Mouse (Mus musculus) brain, embryonic 18.5 days (tissue): ENCODE results near the gene 4930467E23Rik.
"Not testable (repeated sequence)": the region's sequence is repeated elsewhere in the genome, so short reads cannot be mapped to it uniquely, and the experiment has no call there.

Experiments
- DNase-seq: peaks from one replicate; pipeline ENCODE4 v3.0.0-alpha.2; 2012; ENCODE audit warnings: low read depth, low spot score

The 4930467E23Rik gene

DNA sequence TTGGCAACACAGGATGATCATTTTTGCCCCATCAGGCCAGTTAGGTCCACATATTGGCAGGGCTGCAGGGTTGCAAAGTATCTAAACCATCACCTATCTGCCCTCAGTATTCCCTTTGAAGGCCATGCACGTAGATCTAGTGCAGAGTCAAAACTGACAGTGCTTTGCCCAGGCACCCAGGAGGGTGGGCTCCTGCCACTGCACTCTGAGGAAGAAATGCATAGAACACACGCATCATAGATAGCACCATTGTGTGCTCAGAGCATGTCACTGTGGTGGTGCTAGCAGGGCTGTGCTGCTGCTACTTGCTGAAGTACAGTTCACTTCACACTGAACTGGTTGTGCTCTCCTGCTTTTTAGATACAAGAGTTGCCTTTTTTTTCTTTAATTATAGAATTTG lies at the start of gene 4930467E23Rik:
4930467E23Rik (plus strand) TSS at position 301 of the 400 bp plus-strand sequence.
- DNase-seq = not testable (repeated sequence)

DNA sequence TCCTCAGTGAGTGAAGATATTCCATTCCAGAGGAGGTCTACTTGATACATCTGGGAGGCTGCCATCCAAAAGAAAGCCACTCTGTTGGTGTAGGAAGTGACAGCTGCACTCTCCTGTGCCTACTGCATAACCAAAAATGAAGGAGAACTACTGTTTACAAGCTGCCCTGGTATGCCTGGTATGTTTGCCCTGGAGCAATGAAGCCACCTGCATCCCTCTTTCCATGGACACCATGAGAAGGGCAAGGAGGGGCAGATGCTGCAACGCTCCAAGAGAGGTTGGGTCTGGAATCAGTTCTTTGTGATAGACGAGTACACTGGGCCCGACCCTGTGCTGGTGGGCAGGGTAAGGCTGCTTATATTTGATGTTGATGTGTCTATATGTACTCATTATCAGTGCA lies 47.1 kb upstream of the 4930467E23Rik start:
- DNase-seq = not testable (repeated sequence)

DNA sequence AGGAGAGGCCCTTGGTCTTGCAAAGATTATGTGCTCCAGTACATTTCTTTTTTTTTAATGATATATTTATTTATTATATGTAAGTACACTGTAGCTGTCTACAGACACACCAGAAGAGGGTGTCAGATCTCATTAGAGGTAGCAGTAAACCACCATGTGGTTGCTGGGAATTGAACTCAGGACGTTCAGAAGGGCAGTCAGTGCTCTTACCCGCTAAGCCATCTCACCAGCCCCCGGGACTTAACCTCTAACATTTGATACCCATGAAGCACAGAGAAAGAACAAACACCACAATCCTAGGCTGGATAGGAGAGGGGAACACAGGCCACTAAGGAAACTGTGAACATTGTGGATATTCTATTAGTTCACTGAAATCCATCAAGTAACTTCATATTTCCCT lies 43.9 kb upstream of the 4930467E23Rik start:
- not testable (repeated sequence) for DNase-seq

DNA sequence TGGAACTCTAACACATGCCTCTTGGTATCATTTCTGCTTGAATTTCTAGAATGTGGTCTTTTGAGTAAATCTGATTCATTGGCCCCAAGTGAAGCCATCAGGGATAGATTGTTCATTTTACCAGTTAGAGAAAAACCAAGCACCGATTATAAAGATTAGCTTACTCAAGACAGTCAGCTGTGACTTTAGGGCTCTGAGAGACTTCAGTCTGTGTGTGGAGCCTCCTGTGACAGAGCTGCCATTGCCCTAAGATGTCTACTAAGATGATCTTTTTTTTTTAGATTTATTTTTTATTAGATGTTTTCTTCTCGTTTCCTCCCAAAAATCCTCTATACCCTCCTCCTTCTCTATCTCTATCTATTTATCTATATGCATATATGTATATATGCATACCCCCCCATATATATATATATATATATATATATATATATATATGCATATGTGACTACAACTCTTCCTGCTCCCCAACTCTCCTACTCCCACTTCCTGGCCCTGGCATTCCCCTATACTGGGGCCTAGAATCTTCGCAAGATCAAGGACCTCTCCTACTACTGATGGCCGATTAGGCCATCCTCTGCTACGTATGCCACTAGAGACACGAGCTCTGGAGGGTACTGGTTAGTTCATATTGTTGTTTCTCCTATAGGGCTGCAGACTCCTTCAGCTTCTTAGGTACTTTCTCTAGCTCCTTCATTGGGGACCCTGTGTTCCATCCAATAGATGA lies 40.4 kb upstream of the 4930467E23Rik start:
- DNase-seq = not testable (repeated sequence)

DNA sequence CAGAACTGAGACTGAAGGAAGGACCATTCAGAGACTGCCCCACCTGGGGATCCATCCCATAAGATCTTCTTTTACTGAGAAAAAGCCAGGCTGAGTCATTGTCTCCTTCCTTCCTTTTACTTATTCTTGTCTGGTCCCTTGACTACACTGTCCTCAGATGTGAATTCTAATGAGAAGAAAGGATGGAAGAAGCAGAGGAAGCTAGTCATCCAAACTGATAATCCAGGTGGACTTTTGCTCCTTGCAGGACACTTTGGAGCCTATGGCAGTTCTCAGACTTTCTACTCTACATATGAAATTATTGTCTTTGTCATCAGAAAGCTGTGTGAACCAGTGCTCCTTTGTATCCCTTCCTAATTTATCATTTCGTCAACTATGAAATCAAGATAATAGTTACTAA lies 39.6 kb upstream of the 4930467E23Rik start:
- not testable (repeated sequence) for DNase-seq

DNA sequence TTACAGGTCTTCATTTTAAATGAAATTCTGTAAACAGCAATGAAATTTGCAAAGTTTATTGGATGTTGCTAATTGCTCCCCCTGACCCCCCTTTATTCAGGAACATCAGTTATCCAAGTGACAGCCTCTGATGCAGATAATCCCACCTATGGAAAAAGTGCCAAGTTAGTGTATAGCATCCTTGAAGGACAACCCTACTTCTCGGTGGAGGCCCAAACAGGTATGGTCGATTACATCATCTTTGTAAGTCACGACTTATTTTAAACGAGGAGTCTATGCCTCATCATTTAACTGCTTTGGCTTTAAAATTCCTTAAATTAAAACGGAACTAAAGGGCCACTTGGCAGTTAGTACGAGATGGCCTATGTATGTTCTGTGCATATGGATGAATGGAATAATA lies 38.0 kb upstream of the 4930467E23Rik start:
- DNase-seq = not testable (repeated sequence)

DNA sequence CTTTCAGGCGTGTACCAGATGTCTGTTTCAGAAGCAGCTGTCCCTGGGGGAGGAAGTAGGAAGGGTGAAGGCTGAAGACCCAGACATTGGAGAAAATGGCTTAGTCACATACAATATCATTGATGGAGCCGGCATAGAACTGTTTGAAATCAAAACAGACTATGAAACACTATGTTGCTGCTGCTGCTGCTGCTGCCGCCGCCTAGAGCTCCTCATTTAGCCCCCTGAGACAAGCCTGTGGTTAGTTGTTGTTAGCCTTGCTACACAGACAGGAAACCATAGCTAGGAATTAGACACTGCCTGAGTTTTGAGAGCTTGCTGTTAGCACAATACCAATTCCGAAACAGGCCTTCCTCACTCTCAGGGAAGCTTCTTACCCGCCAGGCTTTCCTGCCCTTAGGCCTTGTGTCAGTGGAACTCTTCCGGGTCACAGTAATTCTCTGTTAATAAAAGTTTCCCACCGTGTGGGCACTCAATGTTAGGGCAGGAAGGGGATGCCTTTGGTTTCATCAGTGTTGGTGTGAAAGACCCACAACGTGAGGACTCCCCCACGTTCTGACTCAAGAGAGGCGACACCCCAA lies 31.8 kb upstream of the 4930467E23Rik start:
- DNase-seq = not testable (repeated sequence)

DNA sequence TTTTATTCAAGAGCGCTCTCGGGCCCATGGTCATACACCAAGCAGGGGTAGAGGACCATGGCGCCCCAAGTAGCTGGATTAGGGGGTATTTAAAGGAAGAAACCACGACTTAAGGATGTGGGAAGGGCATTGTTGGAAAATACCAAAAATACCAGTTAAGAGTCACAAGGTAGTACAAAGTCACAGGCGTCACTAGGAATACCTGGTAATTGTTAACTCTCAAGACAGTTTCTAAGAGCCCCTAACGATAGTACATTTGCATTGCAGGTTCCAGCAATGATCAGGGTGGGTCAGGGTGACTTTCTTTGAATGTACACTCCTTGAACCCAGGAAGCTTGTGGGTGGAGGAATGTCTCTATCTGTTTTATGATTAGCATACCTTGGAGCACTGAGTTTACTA lies 31.3 kb upstream of the 4930467E23Rik start:
- DNase-seq = not testable (repeated sequence)

DNA sequence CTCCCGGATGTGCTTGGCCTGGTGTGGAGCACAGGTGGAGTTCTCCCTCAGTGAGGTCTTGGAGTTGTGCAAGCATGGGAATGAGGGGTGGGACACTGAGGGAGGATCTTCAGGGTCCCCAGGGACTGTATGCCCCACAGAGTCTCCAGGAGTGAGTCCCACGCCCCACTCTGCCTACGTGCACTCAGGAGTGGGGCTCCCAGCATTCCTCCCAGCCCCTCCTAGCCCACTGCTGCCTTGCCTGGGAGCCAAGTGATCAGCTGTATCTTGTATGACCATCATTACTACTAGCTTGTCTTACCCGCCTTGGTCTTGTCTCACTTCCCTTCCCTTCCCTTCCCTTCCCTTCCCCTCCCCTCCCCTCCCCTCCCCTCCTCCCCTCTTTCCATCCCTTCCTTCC lies 30.7 kb upstream of the 4930467E23Rik start:
- not testable (repeated sequence) for DNase-seq

DNA sequence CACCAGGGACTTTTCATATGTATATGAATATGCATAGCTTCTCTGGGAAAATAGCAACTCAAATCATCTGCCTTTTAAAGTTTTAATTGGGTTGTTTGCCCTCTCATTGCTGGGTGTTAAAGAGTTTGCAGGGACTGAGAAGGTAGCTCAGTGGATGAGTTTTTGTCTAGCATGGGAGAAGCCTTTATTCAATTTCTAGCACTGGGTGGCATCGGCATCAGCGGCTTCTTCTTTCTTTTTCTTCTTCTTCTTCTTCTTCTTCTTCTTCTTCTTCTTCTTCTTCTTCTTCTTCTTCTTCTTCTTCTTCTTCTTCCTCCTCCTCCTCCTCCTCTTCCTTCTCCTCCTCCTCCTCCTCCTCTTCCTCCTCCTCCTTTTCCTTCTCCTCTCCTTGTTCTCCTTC lies 28.1 kb upstream of the 4930467E23Rik start:
- not testable (repeated sequence) for DNase-seq

DNA sequence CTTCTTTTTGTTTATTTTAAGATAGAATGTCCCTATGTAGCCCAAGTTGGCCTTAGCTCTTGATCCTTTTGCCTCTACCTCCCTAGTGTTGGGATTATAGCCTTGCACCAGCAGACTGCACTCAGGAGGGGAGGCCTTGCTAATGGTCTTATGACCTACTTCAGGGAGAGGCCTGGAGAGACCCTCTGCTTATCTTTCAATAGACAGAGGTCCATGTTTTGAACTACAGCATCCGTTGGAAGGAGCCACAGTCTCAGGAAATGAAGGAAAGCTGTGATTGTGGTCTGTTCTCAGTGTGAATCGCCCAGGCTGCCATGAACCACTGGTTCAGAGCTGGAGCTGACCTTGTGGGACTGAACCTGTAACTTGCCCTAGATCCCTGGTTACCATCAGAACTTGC lies 27.1 kb upstream of the 4930467E23Rik start:
- not testable (repeated sequence) for DNase-seq

DNA sequence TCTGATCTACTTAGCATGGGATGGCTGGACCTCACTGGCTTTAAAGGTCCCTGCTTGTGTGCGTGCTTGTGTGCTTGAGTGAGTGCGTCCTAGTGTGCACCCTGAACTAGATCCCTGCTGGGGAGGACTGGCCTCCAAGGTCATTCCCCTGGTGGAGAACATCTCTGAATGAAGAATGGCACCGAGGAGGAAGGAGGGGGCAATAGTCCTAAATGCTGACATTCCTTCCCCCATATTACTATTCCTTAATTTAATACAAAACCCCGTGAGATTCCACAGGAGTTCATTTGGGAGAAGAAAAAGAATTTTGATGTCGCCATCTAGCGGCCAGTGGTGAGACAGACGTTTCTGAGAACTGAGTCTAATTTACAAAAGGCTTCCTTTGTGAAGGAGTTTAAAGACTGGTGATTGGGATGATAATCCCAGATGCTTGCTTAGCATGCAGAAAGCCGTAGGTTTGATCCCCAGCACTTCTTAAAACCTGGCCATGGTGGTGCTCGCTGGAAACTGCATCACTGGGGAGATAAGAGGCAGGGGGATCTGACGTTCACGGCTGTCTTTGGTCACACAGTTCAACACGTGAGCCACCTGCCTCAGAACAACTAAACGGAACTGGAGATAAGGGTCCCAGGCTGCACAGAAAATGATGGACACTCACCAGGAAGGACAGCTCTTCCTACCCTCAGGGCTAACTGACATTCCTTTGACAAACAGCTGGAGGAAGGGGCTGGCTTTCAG lies 26.2 kb upstream of the 4930467E23Rik start:
- DNase-seq = peak; percentile 70

DNA sequence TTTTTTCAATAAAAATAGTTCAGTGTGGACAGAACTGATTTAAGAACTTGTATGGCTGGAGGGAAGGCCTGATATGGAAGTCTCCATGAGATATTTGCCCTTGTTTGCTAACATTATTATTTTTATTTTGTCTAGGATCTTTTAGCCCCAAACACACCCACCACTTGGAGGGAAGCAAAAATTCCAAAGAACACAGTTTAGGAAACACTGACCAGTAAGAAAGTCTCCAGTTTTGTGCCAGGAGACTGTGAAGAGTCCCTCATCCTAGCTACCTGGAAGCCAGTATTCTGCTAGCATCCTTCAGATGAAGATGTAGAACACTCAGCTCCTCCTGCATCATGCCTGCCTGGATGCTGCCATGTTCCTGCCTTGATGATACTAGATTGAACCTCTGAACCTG lies 25.5 kb upstream of the 4930467E23Rik start:
- DNase-seq = not testable (repeated sequence)

DNA sequence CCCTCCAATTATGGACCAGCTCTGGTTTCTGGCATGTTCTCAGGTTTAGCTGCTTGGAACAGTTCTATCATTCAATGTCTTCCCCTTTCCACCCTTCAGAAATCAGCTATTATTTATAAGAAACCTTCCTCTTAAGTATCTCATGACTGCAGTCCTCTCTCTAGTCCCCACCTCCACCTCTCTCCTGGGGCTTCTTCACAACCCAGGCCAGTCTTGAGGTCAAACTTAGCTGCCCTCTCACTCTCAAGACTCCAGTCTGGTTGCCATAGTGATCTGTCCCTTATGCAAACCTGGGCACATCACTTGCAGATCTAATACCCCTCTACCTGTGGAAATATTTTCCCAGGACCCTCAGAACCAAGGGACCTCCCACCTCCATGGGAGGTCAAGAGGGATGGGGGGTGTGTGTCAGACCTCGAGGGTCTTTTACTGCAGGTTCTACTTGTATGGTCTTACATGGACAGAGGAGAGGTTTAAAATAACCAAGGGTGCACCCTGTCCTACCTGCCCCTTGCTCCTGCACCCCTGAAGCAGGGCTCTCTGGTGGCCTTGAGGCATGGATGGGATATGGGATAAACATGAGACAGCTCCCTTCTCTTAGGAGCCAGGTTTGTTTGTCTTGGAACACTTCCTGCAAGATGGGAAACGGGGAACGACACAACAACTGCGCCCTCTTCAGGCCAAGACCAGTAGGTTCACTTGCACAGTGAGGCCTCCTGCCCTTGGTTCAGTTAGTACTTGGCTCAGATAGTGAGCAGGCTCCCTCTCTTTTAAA lies 24.7 kb upstream of the 4930467E23Rik start:
- DNase-seq = not testable (repeated sequence)

DNA sequence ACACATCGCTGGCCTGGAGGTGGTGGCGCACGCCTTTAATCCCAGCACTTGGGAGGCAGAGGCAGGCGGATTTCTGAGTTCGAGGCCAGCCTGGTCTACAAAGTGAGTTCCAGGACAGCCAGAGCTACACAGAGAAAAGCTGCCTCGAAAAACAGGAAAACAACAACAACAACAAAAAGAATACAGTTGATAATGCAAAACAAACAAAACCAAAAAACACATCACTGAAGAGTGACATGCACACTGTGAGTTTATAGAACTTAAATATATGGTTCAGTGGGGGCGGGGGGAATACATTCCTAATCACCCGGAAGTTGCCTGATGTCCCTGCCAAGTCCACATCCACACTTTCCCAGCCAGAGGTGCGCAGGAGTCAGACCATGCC lies 24.2 kb upstream of the 4930467E23Rik start:
- not testable (repeated sequence) for DNase-seq

DNA sequence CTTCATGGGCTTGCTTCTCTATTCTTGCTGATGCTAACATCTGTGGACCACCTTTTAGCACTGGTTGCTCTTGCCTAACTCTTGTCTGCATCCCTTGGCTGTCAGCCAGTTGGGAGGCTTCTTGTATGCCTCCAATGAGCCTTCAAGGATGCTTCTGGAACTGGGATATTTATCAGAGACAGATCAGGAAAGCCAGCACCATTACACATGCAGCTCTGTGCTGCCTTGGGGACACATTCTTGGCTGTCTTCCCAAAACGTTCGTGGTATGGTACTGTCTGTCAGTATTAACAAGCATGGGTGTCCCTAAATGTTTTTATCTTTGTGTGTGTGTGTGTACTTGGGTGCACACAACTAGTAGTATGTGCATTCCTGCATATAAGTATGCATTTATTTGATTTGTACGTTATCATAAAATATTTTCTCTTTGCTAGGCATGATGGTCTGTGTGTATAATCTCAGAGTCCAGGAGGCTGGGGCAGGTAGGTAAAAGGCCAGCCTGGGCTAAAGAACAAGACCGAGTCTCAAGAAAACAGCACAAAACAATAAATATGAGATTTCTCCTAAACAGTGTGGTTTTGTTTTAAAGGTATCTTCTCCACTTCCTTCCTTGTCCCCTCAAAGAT lies 23.2 kb upstream of the 4930467E23Rik start:
- not testable (repeated sequence) for DNase-seq

DNA sequence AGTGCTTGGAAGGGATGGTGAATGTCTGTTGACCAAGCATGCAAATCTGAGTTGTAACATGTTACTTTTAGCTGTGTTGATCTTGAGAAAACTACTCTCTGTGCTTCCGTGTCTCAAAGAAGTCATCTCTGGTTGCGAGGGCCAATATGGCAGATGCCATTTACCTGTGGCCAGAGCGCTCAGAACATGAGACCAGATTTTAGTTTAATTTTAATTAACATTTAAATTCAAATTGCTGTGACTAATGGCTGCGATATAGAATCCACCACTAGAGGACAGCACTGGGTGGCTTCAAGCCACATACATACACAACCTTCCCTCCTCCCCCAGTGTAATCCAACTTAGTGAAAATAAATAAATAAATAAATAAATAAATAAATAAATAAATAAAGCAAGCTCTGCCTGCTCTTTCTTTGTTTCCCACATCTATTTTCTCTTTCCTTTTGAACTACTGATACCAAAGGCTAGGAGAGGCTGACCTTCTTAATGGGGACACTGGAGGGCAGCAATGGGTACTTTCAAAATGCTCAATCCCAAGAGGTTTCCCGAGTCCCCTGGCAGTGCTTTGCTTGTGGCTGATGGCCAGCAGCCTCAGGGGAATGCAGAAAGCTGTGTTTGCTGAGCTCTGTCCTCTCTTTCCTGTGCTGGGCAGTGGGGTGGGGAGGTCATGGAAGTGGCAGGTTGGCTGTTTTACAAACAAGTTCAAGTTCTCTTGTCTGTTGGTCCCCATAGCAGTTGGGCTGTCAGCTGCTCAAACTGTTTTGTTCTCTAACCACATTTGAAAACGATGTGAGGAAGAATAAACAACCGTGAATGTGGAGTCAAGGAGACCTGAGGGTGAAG lies 22.2 kb upstream of the 4930467E23Rik start:
- peak; percentile 32 for DNase-seq

DNA sequence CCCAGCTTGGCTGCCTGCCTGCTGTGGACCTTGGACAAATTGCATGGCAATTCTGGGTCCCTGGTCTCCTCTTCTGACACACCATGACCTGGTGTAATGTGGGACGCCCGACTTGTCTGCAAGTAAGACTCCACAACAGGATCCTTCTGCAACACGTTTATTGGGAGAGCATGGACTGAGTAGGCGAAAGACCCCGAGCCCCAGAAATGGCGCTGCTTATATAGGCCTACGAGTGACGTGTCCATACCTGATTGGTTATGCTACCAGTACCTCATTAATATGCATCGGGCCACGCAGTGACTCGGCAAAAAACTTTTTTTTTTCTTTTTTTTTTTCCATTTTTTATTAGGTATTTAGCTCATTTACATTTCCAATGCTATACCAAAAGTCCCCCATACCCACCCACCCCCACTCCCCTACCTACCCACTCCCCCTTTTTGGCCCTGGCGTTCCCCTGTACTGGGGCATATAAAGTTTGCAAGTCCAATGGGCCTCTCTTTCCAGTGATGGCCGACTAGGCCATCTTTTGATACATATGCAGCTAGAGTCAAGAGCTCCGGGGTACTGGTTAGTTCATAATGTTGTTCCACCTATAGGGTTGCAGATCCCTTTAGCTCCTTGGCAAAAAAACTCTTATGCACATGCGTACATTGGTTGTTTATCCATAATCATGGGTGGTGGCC lies 21.5 kb upstream of the 4930467E23Rik start:
- not testable (repeated sequence) for DNase-seq

DNA sequence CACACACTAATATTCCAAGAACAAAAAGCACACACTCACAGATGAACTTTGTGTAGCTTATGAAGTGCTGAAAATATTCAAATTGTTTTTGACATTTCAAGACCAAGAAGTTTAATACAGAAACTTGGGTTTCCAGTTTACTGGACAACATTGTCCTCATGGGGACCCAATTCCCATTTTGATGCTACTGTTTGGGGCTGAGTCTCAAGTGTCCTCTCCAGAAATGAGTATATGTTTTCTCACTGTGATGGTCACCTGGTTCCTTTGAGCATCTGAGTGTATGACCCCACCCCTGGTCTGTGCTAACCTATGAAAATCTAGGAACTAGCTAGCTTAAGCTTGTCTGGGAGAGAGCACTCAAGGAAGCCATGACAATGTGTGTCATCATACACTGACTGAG lies 20.4 kb upstream of the 4930467E23Rik start:
- not testable (repeated sequence) for DNase-seq

DNA sequence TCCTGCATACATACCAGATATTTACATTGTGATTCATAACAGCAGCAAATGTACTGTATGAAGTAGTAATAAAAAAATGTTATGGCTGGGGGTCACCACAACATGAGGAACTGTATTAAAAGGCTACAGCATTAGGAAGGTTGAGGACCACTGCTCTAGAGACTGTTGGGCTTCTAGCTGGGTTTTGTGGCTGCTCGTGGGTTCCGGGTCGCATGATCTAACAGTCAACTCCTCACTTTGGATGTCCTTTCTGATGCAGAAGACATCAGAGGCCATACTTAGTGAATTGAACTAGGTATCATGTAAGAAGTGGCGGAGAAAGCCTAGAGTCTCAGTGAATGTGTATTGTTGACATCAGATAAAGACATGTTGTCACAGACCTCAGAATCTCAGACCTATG lies 19.9 kb upstream of the 4930467E23Rik start:
- not testable (repeated sequence) for DNase-seq
